Mouse (Mus musculus): ENCODE measurements around the gene Rrad. TPM values are rescaled to one million over a fixed set of nuclear protein-coding genes. Genes with fewer than 3 reads are reported as not detected.
A peak's percentile ranks its signal among the peaks of the same experiment; 100 is the strongest.

Rrad gene
- polyA plus RNA-seq, 2 experiments: 21.4 to 32.4 TPM

DNA sequence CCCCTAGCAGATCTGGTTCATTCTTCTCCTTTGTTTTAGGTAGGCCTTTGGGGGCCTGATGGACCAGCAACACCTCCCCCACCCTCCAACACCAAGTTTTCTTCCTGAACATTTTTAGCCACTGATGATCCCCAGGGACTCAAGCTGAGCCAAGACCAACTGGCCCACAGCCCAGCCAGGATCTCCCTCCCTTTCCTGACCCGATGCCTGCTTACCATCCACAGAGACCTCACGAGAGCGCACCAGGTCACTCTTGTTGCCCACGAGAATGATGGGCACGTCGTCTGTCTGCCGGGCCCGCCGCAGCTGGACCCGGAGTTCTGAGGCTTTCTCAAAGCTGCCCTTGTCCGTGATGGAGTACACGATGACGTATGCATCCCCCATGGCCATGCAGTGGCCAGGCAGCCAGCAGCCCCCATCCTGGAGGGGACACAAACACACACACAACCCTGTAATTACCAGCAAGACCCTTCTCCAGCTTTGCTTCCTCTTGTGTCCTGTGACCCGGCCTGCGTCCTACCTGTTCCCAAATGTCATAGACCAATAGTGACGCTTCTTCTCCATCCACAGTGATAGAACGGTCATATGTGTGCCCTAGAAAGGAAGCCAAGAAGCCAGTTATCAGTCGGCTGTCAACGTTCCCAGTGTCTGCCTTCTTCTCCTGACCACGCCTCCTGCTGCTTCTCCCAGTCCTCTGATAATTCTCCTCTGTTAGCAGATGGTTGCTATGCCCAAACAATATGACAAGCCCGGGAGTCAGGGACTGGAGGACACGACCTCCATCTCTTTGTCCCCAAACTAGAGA, 1.6 kb downstream of the Rrad start:
- no peak for ATAC-seq (ENCODE audit: low FRiP score, low read depth)
- H3K4me3 ChIP-seq (replicated peaks; ENCODE audit: low read length): no peak overlapping the region

DNA sequence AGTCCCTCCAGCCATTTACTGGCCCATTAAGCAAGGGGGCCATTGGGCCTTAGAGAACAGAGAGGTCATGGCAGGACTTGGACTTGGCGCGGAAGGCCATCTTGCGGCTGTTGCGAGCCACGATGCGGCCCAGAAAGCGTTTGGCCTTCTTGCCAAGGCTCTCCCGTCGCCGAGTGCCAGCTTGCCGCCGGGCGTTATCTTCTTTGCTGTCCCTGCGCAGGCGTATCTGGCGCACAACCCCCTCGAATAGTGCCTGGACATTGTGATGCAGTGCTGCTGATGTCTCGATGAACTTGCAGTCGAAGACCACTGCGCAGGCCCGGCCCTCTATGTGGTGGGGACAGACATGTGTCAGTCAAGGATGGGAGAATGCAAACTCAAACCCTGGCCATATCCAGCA, 2.7 kb downstream of the Rrad start:
- Histone ChIP-seq H3K27me3 (ENCODE audit: control insufficient read depth, insufficient read depth, low read length) (peaks cover 6% of the 10 kb centered on the region; the same call in 1 of the 2 replicates), H3K36me3 (ENCODE audit: control insufficient read depth, insufficient read depth, low read length) (no peaks in the 10 kb centered on the region), H3K4me3 (replicated peaks; ENCODE audit: low read length) (no peak overlapping the region), H3K4me2 (replicated peaks; ENCODE audit: low read depth, low read length, severe bottlenecking) (no peak overlapping the region), H3K27ac (replicated peaks; ENCODE audit: low read depth, low read length) (no peak overlapping the region), H3K9ac (ENCODE audit: low read depth, low read length, severe bottlenecking) (no peak overlapping the region), H3K9me3 (ENCODE audit: control insufficient read depth, low read length) (no peaks in the 10 kb centered on the region), H3K4me1 (ENCODE audit: control insufficient read depth, insufficient read depth, low read length) (peaks cover 22% of the 10 kb centered on the region; the same call in 1 of the 2 replicates)
- ATAC-seq (ENCODE audit: low FRiP score, low read depth) (no peak), DNase-seq (ENCODE audit: low spot score) (no peak)
- TF ChIP-seq POLR2A (IDR thresholded peaks at IDR 0.05; ENCODE audit: borderline replicate concordance, extremely low read depth, insufficient read depth, insufficient read length): no peak
- WGBS: 94% methylated on average over 21 of the region's 21 CpGs

More for the DNA sequence above, 1.6 kb downstream of the Rrad start:
- Histone ChIP-seq H3K4me2 (replicated peaks; ENCODE audit: low read depth, low read length, severe bottlenecking) (peak overlapping the region; percentile 69; the same call in 1 of the 2 replicates), H3K9me3 (ENCODE audit: control insufficient read depth, low read length) (no peaks in the 10 kb centered on the region), H3K27me3 (ENCODE audit: control insufficient read depth, insufficient read depth, low read length) (peaks cover 6% of the 10 kb centered on the region; the same call in 1 of the 2 replicates), H3K27ac (replicated peaks; ENCODE audit: low read depth, low read length) (no peak overlapping the region), H3K4me1 (ENCODE audit: control insufficient read depth, insufficient read depth, low read length) (peaks cover 22% of the 10 kb centered on the region; the same call in 1 of the 2 replicates), H3K9ac (ENCODE audit: low read depth, low read length, severe bottlenecking) (no peak overlapping the region), H3K36me3 (ENCODE audit: control insufficient read depth, insufficient read depth, low read length) (no peaks in the 10 kb centered on the region)
- DNase-seq (ENCODE audit: low spot score): no peak
- no peak for TF ChIP-seq POLR2A (IDR thresholded peaks at IDR 0.05; ENCODE audit: borderline replicate concordance, extremely low read depth, insufficient read depth, insufficient read length)
- WGBS: 76% methylated on average over 22 of the region's 22 CpGs

DNA sequence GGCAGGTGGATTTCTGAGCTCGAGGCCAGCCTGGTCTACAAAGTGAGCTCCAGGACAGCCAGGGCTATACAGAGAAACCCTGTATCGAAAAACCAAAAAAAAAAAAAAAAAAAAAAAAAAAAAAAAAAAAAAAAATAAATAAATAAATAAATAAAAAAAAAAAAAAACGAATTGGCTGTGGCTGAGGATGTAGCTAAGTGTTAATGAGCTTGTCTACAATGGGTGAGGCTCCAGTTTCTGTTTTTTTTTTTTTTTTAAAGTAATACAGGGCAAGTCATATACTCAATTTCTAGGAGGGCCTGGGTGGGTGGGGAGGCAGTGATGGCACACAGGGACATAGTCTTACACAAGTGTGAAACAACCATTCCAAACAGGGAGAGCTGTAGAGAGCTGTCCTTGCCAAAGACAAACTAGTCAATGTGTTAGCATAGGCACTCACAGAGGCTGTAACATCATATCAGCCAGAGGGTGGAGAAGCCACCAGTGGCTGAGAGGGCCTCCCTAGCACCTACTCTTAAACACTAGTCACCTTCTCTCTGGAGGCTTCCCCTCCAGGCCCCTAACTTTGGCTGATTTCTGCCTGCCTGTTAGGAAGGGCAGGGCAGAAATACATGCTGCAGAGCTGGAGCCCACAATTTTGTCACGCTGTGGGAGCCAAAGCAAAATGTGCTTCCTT, 3.9 kb downstream of the Rrad start:
- DNase-seq (ENCODE audit: low spot score) (no peak), ATAC-seq (ENCODE audit: low FRiP score, low read depth) (no peak)
- Histone ChIP-seq H3K9ac (ENCODE audit: low read depth, low read length, severe bottlenecking) (no peak overlapping the region), H3K4me2 (replicated peaks; ENCODE audit: low read depth, low read length, severe bottlenecking) (no peak overlapping the region), H3K36me3 (ENCODE audit: control insufficient read depth, insufficient read depth, low read length) (no peaks in the 10 kb centered on the region), H3K4me1 (ENCODE audit: control insufficient read depth, insufficient read depth, low read length) (peaks cover 21% of the 10 kb centered on the region; the same call in 1 of the 2 replicates), H3K27me3 (ENCODE audit: control insufficient read depth, insufficient read depth, low read length) (peaks cover 6% of the 10 kb centered on the region; the same call in 1 of the 2 replicates), H3K4me3 (replicated peaks; ENCODE audit: low read length) (no peak overlapping the region), H3K9me3 (ENCODE audit: control insufficient read depth, low read length) (no peaks in the 10 kb centered on the region), H3K27ac (replicated peaks; ENCODE audit: low read depth, low read length) (no peak overlapping the region)
- 73% methylated on average over 4 of the region's 4 CpGs for WGBS
- no peak for TF ChIP-seq POLR2A (IDR thresholded peaks at IDR 0.05; ENCODE audit: borderline replicate concordance, extremely low read depth, insufficient read depth, insufficient read length)

- Histone ChIP-seq H3K9me3 (ENCODE audit: control insufficient read depth, low read length) (no peaks in the 10 kb centered on the region), H3K27ac (replicated peaks; ENCODE audit: low read depth, low read length) (no peak within 1 kb of the TSS), H3K4me1 (ENCODE audit: control insufficient read depth, insufficient read depth, low read length) (0 out of 2 replicates have a peak, but pooled peaks cover 1% of the 10 kb centered on the region), H3K4me2 (replicated peaks; ENCODE audit: low read depth, low read length, severe bottlenecking) (no peak within 1 kb of the TSS), H3K9ac (ENCODE audit: low read depth, low read length, severe bottlenecking) (no peak within 1 kb of the TSS), H3K36me3 (ENCODE audit: control insufficient read depth, insufficient read depth, low read length) (no peaks in the 10 kb centered on the region), H3K4me3 (replicated peaks; ENCODE audit: low read length) (no peak within 1 kb of the TSS), H3K27me3 (ENCODE audit: control insufficient read depth, insufficient read depth, low read length) (no peaks in the 10 kb centered on the region)
- no peak for TF ChIP-seq POLR2A (IDR thresholded peaks at IDR 0.05; ENCODE audit: borderline replicate concordance, extremely low read depth, insufficient read depth, insufficient read length)
- WGBS: 80% methylated on average over 6 of the region's 6 CpGs
- no peak for ATAC-seq (ENCODE audit: low FRiP score, low read depth)
- DNase-seq (ENCODE audit: low spot score): no peak
Observed at GRCm38 (mm10) chr8:104624161-104624560, 7.0 kb downstream of the Rrad start, which contains the start of gene Cdh16. Gene Cdh16, minus strand, starts transcription at chr8:104624396.

GRCm38 (mm10) chr8:104620765-104621164, 10.4 kb downstream of the Rrad start:
- ATAC-seq (ENCODE audit: low FRiP score, low read depth): no peak
- WGBS: 79% methylated on average over 5 of the region's 5 CpGs
- H3K4me3 ChIP-seq (replicated peaks; ENCODE audit: low read length): no peak overlapping the region
- no peak for DNase-seq (ENCODE audit: low spot score)
- no peak for TF ChIP-seq POLR2A (IDR thresholded peaks at IDR 0.05; ENCODE audit: borderline replicate concordance, extremely low read depth, insufficient read depth, insufficient read length)
- H3K27ac ChIP-seq (replicated peaks; ENCODE audit: low read depth, low read length): no peak overlapping the region
- H3K4me2 ChIP-seq (replicated peaks; ENCODE audit: low read depth, low read length, severe bottlenecking): no peak overlapping the region
- H3K36me3 ChIP-seq (ENCODE audit: control insufficient read depth, insufficient read depth, low read length): no peaks in the 10 kb centered on the region
- H3K9ac ChIP-seq (ENCODE audit: low read depth, low read length, severe bottlenecking): no peak overlapping the region
- no peaks in the 10 kb centered on the region for H3K9me3 ChIP-seq (ENCODE audit: control insufficient read depth, low read length)
- H3K27me3 ChIP-seq (ENCODE audit: control insufficient read depth, insufficient read depth, low read length): no peaks in the 10 kb centered on the region
- no peaks in the 10 kb centered on the region for H3K4me1 ChIP-seq (ENCODE audit: control insufficient read depth, insufficient read depth, low read length)

Measured in limb, embryonic 14.5 days (tissue).